Mouse (Mus musculus): Measurements from ENCODE around the gene Ackr3. TPM values are rescaled to one million over a fixed set of nuclear protein-coding genes. Genes with fewer than 3 reads are reported as not detected.
A peak's percentile ranks its signal among the peaks of the same experiment; 100 is the strongest.

The Ackr3 gene
- polyA plus RNA-seq, 1 experiment from 2014 or later: 22.4 TPM

GRCm38 (mm10) chr1:90234620-90235054, 30.9 kb downstream of the Ackr3 start:
- H3K36me3 ChIP-seq (replicated peaks): no peaks in the 10 kb centered on the region
- no peaks in the 10 kb centered on the region for H3K9me3 ChIP-seq
- 36% methylated on average over 11 of the region's 11 CpGs for WGBS
- peak; percentile 57 for DNase-seq (ENCODE audit: low spot score)
- peaks cover 49% of the 10 kb centered on the region for H3K4me1 ChIP-seq
- no peaks in the 10 kb centered on the region for H3K27me3 ChIP-seq (replicated peaks; ENCODE audit: low read depth, poor library complexity, severe bottlenecking)
- H3K27ac ChIP-seq (replicated peaks): peak overlapping the region; percentile 66
- H3K4me3 ChIP-seq: no peak overlapping the region

GRCm38 (mm10) chr1:90236640-90237039, 32.9 kb downstream of the Ackr3 start:
- no peak overlapping the region for H3K27ac ChIP-seq (replicated peaks)
- no peak overlapping the region for H3K4me3 ChIP-seq
- WGBS: 89% methylated on average over 2 of the region's 2 CpGs
- H3K36me3 ChIP-seq (replicated peaks): no peaks in the 10 kb centered on the region
- no peaks in the 10 kb centered on the region for H3K9me3 ChIP-seq
- H3K27me3 ChIP-seq (replicated peaks; ENCODE audit: low read depth, poor library complexity, severe bottlenecking): no peaks in the 10 kb centered on the region
- no peak for DNase-seq (ENCODE audit: low spot score)
- H3K4me1 ChIP-seq: peaks cover 38% of the 10 kb centered on the region

- H3K27ac ChIP-seq (replicated peaks): no peak overlapping the region
- WGBS: 87% methylated on average over 9 of the region's 9 CpGs
- no peaks in the 10 kb centered on the region for H3K36me3 ChIP-seq (replicated peaks)
These were observed 34.5 kb downstream of the Ackr3 start for GRCm38 (mm10) chr1:90238095-90238888.

DNA sequence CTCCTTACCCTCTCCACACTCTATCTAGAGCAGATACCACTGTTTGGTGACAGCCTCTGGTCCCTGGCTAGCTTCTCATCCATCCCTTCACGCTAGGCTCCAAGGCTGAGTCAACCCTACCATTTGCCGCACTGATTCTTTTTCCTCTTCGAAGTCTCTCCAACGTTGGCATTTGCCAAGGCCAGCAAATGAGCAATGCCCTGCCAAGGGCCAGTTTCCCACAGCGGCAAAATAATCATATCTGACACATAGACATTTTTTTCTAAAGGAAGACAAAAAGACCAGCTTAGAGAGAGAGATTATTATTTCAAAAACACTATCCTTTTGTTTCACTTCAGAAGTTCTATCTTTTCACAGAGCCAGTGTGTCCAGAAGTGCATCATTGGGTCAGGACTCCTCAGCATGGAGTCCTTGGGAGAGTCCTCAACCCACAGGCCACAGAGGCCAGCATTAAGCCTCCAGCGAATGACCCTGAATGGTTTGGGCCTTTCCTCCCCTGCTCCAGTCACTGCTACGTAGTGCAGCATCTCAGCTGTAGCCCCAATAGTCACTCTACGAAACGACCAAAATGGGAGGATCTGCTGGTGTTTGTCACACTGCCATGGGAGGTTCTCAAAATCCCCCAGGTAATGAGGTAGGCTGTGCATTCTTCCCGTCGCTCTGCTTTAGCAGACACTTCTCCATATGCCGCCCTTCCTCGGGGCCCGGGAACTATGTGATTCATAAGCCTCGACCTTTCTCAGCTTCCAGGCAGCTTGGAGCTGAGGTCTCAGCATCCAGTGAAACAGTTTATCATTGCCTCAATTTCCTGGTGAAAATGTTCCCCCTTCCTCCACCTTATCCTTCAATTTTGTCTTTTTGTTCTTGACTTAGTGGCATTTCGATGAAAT, 35.8 kb downstream of the Ackr3 start:
- H3K4me1 ChIP-seq: peaks cover 14% of the 10 kb centered on the region
- no peaks in the 10 kb centered on the region for H3K27me3 ChIP-seq (replicated peaks; ENCODE audit: low read depth, poor library complexity, severe bottlenecking)
- no peaks in the 10 kb centered on the region for H3K9me3 ChIP-seq
- H3K36me3 ChIP-seq (replicated peaks): no peaks in the 10 kb centered on the region
- no peak overlapping the region for H3K4me3 ChIP-seq
- 87% methylated on average over 16 of the region's 16 CpGs for WGBS
- no peak for DNase-seq (ENCODE audit: low spot score)
- H3K27ac ChIP-seq (replicated peaks): no peak overlapping the region

More at GRCm38 (mm10) chr1:90238095-90238888, 34.5 kb downstream of the Ackr3 start:
- Histone ChIP-seq H3K4me1 (peaks cover 27% of the 10 kb centered on the region), H3K9me3 (no peaks in the 10 kb centered on the region), H3K27me3 (replicated peaks; ENCODE audit: low read depth, poor library complexity, severe bottlenecking) (no peaks in the 10 kb centered on the region), H3K4me3 (no peak overlapping the region)
- DNase-seq (ENCODE audit: low spot score): no peak

DNA sequence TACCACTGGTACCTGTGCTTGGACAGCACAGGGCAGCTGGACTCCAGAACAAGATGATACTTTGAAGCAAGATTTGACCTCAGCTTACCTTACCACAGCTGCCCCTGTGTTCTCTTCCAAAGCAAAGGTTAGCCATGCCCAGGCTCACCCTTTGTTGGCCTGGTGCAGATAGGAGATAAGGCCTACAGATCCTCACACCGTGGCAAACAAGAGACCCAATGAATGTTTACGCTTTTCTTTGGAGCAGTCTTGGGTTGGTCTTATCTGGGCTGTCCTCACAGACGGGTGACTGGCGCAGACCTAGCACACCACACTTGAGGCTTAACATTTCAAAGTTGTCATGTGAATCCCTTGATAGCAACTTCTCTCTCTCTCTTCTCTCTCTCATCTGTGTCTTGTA, 36.5 kb downstream of the Ackr3 start:
- no peak overlapping the region for H3K27ac ChIP-seq (replicated peaks)
- no peaks in the 10 kb centered on the region for H3K9me3 ChIP-seq
- H3K36me3 ChIP-seq (replicated peaks): no peaks in the 10 kb centered on the region
- H3K4me1 ChIP-seq: peaks cover 9% of the 10 kb centered on the region
- no peak for DNase-seq (ENCODE audit: low spot score)
- WGBS: 89% methylated on average over 4 of the region's 4 CpGs
- H3K27me3 ChIP-seq (replicated peaks; ENCODE audit: low read depth, poor library complexity, severe bottlenecking): 0 out of 2 replicates have a peak, but pooled peaks cover under 1% of the 10 kb centered on the region
- no peak overlapping the region for H3K4me3 ChIP-seq

GRCm38 (mm10) chr1:90242444-90242989, 38.7 kb downstream of the Ackr3 start:
- no peak overlapping the region for H3K4me3 ChIP-seq
- WGBS: 81% methylated on average over 8 of the region's 8 CpGs
- no peak for DNase-seq (ENCODE audit: low spot score)
- H3K4me1 ChIP-seq: peaks cover 15% of the 10 kb centered on the region
- H3K9me3 ChIP-seq: no peaks in the 10 kb centered on the region
- H3K36me3 ChIP-seq (replicated peaks): no peaks in the 10 kb centered on the region
- H3K27ac ChIP-seq (replicated peaks): 0 out of 2 replicates have a peak overlapping the region, but pooled peaks have one; percentile 11
- H3K27me3 ChIP-seq (replicated peaks; ENCODE audit: low read depth, poor library complexity, severe bottlenecking): peaks cover 4% of the 10 kb centered on the region; the same call in 1 of the 2 replicates

- 89% methylated on average over 1 of the region's 1 CpGs for WGBS
- H3K27ac ChIP-seq (replicated peaks): no peak overlapping the region
- H3K4me1 ChIP-seq: peaks cover 22% of the 10 kb centered on the region
- peaks cover 4% of the 10 kb centered on the region; the same call in 1 of the 2 replicates for H3K27me3 ChIP-seq (replicated peaks; ENCODE audit: low read depth, poor library complexity, severe bottlenecking)
- no peaks in the 10 kb centered on the region for H3K36me3 ChIP-seq (replicated peaks)
- no peak overlapping the region for H3K4me3 ChIP-seq
- DNase-seq (ENCODE audit: low spot score): no peak
- no peaks in the 10 kb centered on the region for H3K9me3 ChIP-seq
These were observed 40.8 kb downstream of the Ackr3 start for GRCm38 (mm10) chr1:90244537-90244936.

GRCm38 (mm10) chr1:90245533-90245932, 41.8 kb downstream of the Ackr3 start:
- Histone ChIP-seq H3K9me3 (no peaks in the 10 kb centered on the region), H3K27me3 (replicated peaks; ENCODE audit: low read depth, poor library complexity, severe bottlenecking) (peaks cover 4% of the 10 kb centered on the region; the same call in 1 of the 2 replicates), H3K36me3 (replicated peaks) (no peaks in the 10 kb centered on the region), H3K4me1 (peaks cover 32% of the 10 kb centered on the region), H3K27ac (replicated peaks) (peak overlapping the region; percentile 2; the same call in 1 of the 2 replicates), H3K4me3 (no peak overlapping the region)
- no peak for DNase-seq (ENCODE audit: low spot score)
- WGBS: 81% methylated on average over 7 of the region's 7 CpGs

GRCm38 (mm10) chr1:90246035-90246434, 42.3 kb downstream of the Ackr3 start:
- Histone ChIP-seq H3K27me3 (replicated peaks; ENCODE audit: low read depth, poor library complexity, severe bottlenecking) (peaks cover 4% of the 10 kb centered on the region; the same call in 1 of the 2 replicates), H3K36me3 (replicated peaks) (no peaks in the 10 kb centered on the region), H3K27ac (replicated peaks) (peak overlapping the region; percentile 2; the same call in 1 of the 2 replicates), H3K4me3 (no peak overlapping the region), H3K9me3 (no peaks in the 10 kb centered on the region), H3K4me1 (peaks cover 37% of the 10 kb centered on the region)
- no peak for DNase-seq (ENCODE audit: low spot score)
- 62% methylated on average over 8 of the region's 8 CpGs for WGBS

DNA sequence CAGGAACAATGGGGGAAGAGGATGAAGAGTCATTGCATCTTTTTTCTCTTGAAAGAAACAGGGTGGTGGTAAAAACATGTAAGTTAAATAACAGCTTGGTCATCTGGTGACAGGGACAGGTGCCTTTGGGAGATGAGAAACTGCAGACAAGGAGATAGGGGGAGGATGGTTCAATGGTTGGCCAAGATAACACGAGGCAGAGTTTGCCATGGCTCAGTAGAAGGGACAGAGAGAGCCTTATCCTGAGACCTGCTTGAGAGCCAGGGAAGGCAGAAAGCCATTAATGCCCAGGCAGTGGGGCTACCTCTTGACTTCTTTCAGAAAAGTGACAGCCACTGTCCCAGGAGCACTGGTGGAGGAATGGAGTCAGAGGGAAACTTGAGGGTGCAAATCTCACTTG, 43.0 kb downstream of the Ackr3 start:
- DNase-seq (ENCODE audit: low spot score): no peak
- H3K9me3 ChIP-seq: no peaks in the 10 kb centered on the region
- H3K27ac ChIP-seq (replicated peaks): peak overlapping the region; percentile 49; the same call in 1 of the 2 replicates
- 61% methylated on average over 1 of the region's 1 CpGs for WGBS
- H3K4me3 ChIP-seq: no peak overlapping the region
- H3K27me3 ChIP-seq (replicated peaks; ENCODE audit: low read depth, poor library complexity, severe bottlenecking): peaks cover 4% of the 10 kb centered on the region; the same call in 1 of the 2 replicates
- H3K4me1 ChIP-seq: peaks cover 45% of the 10 kb centered on the region
- no peaks in the 10 kb centered on the region for H3K36me3 ChIP-seq (replicated peaks)

- Histone ChIP-seq H3K4me3 (no peak overlapping the region), H3K36me3 (replicated peaks) (no peaks in the 10 kb centered on the region), H3K27me3 (replicated peaks; ENCODE audit: low read depth, poor library complexity, severe bottlenecking) (peaks cover 4% of the 10 kb centered on the region; the same call in 1 of the 2 replicates), H3K9me3 (no peaks in the 10 kb centered on the region), H3K27ac (replicated peaks) (peak overlapping the region; percentile 49; the same call in 1 of the 2 replicates), H3K4me1 (peaks cover 49% of the 10 kb centered on the region)
- no peak for DNase-seq (ENCODE audit: low spot score)
- WGBS: 79% methylated on average over 4 of the region's 4 CpGs
These were observed 43.5 kb downstream of the Ackr3 start for GRCm38 (mm10) chr1:90247234-90247633.

All from embryonic facial prominence, embryonic 10.5 days (tissue).